Mouse (Mus musculus): Measurements from ENCODE around the gene Pramef6. TPM values are rescaled to one million over a fixed set of nuclear protein-coding genes. Genes with fewer than 3 reads are reported as not detected.
"Not testable (repeated sequence)": the region's sequence is repeated elsewhere in the genome, so short reads cannot be mapped to it uniquely, and the experiment has no call there.

The Pramef6 gene
- not detected in 2 replicates for polyA plus RNA-seq (2014; fragmentation: Nextera tagmentation; extraction: Ambion mirVana)

GRCm38 (mm10) chr4:143900280-143900679 lies at the start of gene Pramef6:
Gene Pramef6, minus strand, starts transcription at chr4:143900380.
- not testable (repeated sequence) for H3K27me3 ChIP-seq (ENCODE audit: control insufficient read depth, insufficient read depth, low read length); DNase-seq (ENCODE audit: low spot score); ATAC-seq (ENCODE audit: insufficient number of reproducible peaks, low FRiP score, low TSS enrichment, low read depth); H3K27ac ChIP-seq (replicated peaks; ENCODE audit: low read depth, low read length); H3K4me1 ChIP-seq (ENCODE audit: control insufficient read depth, insufficient read depth, low read length); H3K9me3 ChIP-seq (ENCODE audit: control insufficient read depth, low read length); H3K4me2 ChIP-seq (ENCODE audit: low read depth, severe bottlenecking); H3K36me3 ChIP-seq (ENCODE audit: control insufficient read depth, insufficient read depth, low read length); H3K4me3 ChIP-seq (ENCODE audit: low read depth, low read length); H3K9ac ChIP-seq (ENCODE audit: low read length)
- WGBS = 90% methylated on average over 1 of the region's 1 CpGs

DNA sequence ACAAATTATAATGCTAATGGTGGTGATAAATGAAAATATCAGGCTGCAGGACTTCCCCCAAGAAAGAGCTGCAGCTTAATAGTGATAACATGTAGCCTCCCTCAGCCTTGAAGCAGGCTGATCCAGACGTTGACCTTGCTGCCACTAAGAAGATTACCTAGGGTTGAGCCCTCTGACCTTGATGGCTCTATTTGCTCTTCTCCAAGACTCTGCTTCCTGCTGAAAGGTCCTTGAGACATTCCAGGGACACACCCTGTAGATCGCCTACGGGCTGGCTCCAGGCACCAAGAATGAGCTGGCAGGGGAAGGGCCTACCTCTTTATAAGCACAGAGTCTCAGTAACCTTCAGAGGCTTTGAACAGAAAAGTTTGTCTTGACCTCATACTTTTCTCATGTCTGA lies 5.8 kb downstream of the Pramef6 start:
- not testable (repeated sequence) for H3K9me3 ChIP-seq (ENCODE audit: control insufficient read depth, low read length); H3K4me3 ChIP-seq (ENCODE audit: low read depth, low read length); ATAC-seq (ENCODE audit: insufficient number of reproducible peaks, low FRiP score, low TSS enrichment, low read depth); DNase-seq (ENCODE audit: low spot score); H3K36me3 ChIP-seq (ENCODE audit: control insufficient read depth, insufficient read depth, low read length); H3K27me3 ChIP-seq (ENCODE audit: control insufficient read depth, insufficient read depth, low read length); H3K9ac ChIP-seq (ENCODE audit: low read length); H3K4me2 ChIP-seq (ENCODE audit: low read depth, severe bottlenecking); H3K27ac ChIP-seq (replicated peaks; ENCODE audit: low read depth, low read length); H3K4me1 ChIP-seq (ENCODE audit: control insufficient read depth, insufficient read depth, low read length)
- 74% methylated on average over 3 of the region's 3 CpGs for WGBS

- not testable (repeated sequence) for H3K4me2 ChIP-seq (ENCODE audit: low read depth, severe bottlenecking); DNase-seq (ENCODE audit: low spot score); H3K27me3 ChIP-seq (ENCODE audit: control insufficient read depth, insufficient read depth, low read length); H3K9ac ChIP-seq (ENCODE audit: low read length); H3K4me3 ChIP-seq (ENCODE audit: low read depth, low read length); H3K36me3 ChIP-seq (ENCODE audit: control insufficient read depth, insufficient read depth, low read length); ATAC-seq (ENCODE audit: insufficient number of reproducible peaks, low FRiP score, low TSS enrichment, low read depth); H3K9me3 ChIP-seq (ENCODE audit: control insufficient read depth, low read length); H3K4me1 ChIP-seq (ENCODE audit: control insufficient read depth, insufficient read depth, low read length); H3K27ac ChIP-seq (replicated peaks; ENCODE audit: low read depth, low read length)
- 96% methylated on average over 1 of the region's 1 CpGs for WGBS
Measured at GRCm38 (mm10) chr4:143882371-143882770, 17.8 kb downstream of the Pramef6 start.

DNA sequence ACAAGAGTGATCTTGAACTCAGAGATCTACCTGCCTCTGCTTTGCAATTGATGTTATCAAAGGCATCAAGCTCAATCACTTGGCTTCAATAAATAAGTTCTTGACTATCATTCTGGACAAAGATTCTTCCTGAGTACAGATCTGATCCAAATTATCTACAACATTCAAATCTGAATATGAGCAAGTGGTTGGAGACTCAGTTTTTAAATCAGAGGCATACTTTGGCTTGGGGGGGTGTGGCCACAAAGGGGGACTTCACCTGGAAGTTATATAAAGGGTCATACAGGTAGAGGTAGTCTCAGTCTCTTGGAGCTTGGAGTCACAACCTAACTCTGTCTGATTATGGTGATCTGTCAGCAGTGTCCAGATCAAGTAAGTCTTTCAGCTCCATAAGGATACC lies 54.0 kb downstream of the Pramef6 start, which contains the start of gene Gm13103:
TSS of gene Gm13103 (plus strand) at position 301 of the 400 bp plus-strand sequence.
- H3K27me3 ChIP-seq (ENCODE audit: control insufficient read depth, insufficient read depth, low read length); H3K4me2 ChIP-seq (ENCODE audit: low read depth, severe bottlenecking); H3K4me3 ChIP-seq (ENCODE audit: low read depth, low read length); H3K27ac ChIP-seq (replicated peaks; ENCODE audit: low read depth, low read length); ATAC-seq (ENCODE audit: insufficient number of reproducible peaks, low FRiP score, low TSS enrichment, low read depth); H3K4me1 ChIP-seq (ENCODE audit: control insufficient read depth, insufficient read depth, low read length); H3K36me3 ChIP-seq (ENCODE audit: control insufficient read depth, insufficient read depth, low read length); H3K9me3 ChIP-seq (ENCODE audit: control insufficient read depth, low read length); DNase-seq (ENCODE audit: low spot score); H3K9ac ChIP-seq (ENCODE audit: low read length): not testable (repeated sequence)

Other genes with a start within 250 kb of the Pramef6 start
- gene Gm13088, start 243.1 kb downstream of the Pramef6 start, polyA plus RNA-seq (2014; fragmentation: Nextera tagmentation; extraction: Ambion mirVana) = not detected in 2 replicates
- not detected in 2 replicates for gene Gm13089, start 197.7 kb downstream of the Pramef6 start, polyA plus RNA-seq (2014; fragmentation: Nextera tagmentation; extraction: Ambion mirVana)
- gene Gm13078, start 180.9 kb downstream of the Pramef6 start, polyA plus RNA-seq (2014; fragmentation: Nextera tagmentation; extraction: Ambion mirVana) = not detected in 2 replicates
- gene Gm13023, start 111.0 kb downstream of the Pramef6 start, polyA plus RNA-seq (2014; fragmentation: Nextera tagmentation; extraction: Ambion mirVana) = not detected in 2 replicates
- not detected in 2 replicates for gene Gm13084, start 84.3 kb downstream of the Pramef6 start, polyA plus RNA-seq (2014; fragmentation: Nextera tagmentation; extraction: Ambion mirVana)
- gene Gm13103, start 53.9 kb downstream of the Pramef6 start, polyA plus RNA-seq (2014; fragmentation: Nextera tagmentation; extraction: Ambion mirVana) = not detected in 2 replicates
- gene Pramef25, start 50.6 kb upstream of the Pramef6 start, polyA plus RNA-seq (2014; fragmentation: Nextera tagmentation; extraction: Ambion mirVana) = not detected in 2 replicates
- not detected in 2 replicates for gene Gm13101, start 66.6 kb upstream of the Pramef6 start, polyA plus RNA-seq (2014; fragmentation: Nextera tagmentation; extraction: Ambion mirVana)
- not detected in 2 replicates for gene Pramef17, start 94.0 kb upstream of the Pramef6 start, polyA plus RNA-seq (2014; fragmentation: Nextera tagmentation; extraction: Ambion mirVana)
- not detected in 2 replicates for gene Pramel4, start 158.7 kb upstream of the Pramef6 start, polyA plus RNA-seq (2014; fragmentation: Nextera tagmentation; extraction: Ambion mirVana)
- gene Gm13102, start 206.1 kb upstream of the Pramef6 start, polyA plus RNA-seq (2014; fragmentation: Nextera tagmentation; extraction: Ambion mirVana) = not detected in 2 replicates